Mouse (Mus musculus): ENCODE measurements at regions not wholly inside any gene's neighbourhood (a gene's known extent, or its start where the extent isn't known, plus 50 kb on each side); places are given as distances from the start of the nearest gene placed in this dataset.

DNA sequence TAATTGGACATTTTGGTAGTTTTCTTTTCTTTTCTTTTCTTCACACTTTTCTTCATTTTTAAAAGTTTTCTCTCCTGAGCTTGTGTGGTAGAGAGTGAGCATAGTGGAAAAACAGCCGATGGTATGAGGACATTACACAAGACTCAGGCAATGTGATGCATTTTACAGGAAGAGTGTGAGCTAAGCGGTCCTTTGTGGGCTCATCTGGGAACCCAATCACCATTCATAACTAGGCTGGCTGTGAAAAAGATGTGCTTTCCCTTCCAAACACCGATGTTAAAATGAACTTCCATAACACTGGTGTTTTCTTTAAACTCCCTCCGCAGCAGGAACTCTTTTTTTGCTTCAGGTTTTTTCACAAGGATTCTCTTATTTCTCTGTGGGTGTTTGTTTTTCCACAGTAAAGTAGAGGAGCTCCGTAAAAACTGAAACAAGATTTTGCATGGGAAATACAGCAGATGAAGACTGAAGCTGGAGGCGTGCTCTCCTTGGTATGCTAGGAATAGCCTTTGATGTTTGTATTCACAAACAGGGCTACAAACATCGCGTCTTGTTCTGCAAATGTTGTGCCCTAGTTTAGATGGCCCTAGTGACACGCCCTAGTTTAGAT, 92.8 kb upstream of the Ranbp3l start:
- Histone ChIP-seq H3K9me3 (replicated peaks; ENCODE audit: control insufficient read depth, low read length) (no peaks in the 10 kb centered on the region), H3K4me2 (ENCODE audit: low read depth, low read length) (no peak overlapping the region), H3K4me1 (ENCODE audit: control insufficient read depth, insufficient read depth, low read length) (no peaks in the 10 kb centered on the region), H3K36me3 (replicated peaks; ENCODE audit: control insufficient read depth, insufficient read depth, low read depth, low read length) (no peaks in the 10 kb centered on the region), H3K9ac (replicated peaks; ENCODE audit: low read length) (no peak overlapping the region), H3K27ac (replicated peaks; ENCODE audit: low read depth, low read length) (no peak overlapping the region), H3K27me3 (ENCODE audit: control insufficient read depth, insufficient read depth, low read length) (no peaks in the 10 kb centered on the region), H3K4me3 (ENCODE audit: low read depth, low read length) (no peak overlapping the region)
- DNase-seq (ENCODE audit: low spot score) (no peak), ATAC-seq (replicated peaks; ENCODE audit: insufficient number of reproducible peaks, low FRiP score, low TSS enrichment, low read depth) (no peak)
- 82% methylated on average over 9 of the region's 9 CpGs for WGBS

DNA sequence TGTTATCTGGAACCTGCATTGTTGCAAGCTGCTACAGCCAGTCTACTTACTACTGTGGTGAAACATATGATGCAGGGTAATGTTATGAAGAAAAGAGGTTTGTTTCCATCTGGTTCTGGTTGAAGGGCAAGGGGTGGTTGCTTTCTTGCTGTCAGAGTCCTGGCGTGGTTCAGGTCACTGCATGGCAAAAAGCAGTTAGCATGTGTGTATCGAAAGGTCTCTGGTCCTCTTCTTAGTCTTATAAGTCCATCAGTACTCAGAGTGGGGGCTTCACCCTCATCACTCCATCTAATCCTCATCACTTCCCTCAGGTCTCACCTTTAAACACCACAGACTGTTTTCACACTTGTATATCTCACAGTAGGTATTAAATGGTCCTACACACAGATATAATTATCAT, 99.7 kb upstream of the Ranbp3l start:
- no peak for DNase-seq (ENCODE audit: low spot score)
- Histone ChIP-seq H3K4me1 (ENCODE audit: control insufficient read depth, insufficient read depth, low read length) (no peaks in the 10 kb centered on the region), H3K9me3 (replicated peaks; ENCODE audit: control insufficient read depth, low read length) (no peaks in the 10 kb centered on the region), H3K9ac (replicated peaks; ENCODE audit: low read length) (no peak overlapping the region), H3K27me3 (ENCODE audit: control insufficient read depth, insufficient read depth, low read length) (no peaks in the 10 kb centered on the region), H3K27ac (replicated peaks; ENCODE audit: low read depth, low read length) (no peak overlapping the region), H3K4me2 (ENCODE audit: low read depth, low read length) (no peak overlapping the region), H3K36me3 (replicated peaks; ENCODE audit: control insufficient read depth, insufficient read depth, low read depth, low read length) (no peaks in the 10 kb centered on the region), H3K4me3 (ENCODE audit: low read depth, low read length) (no peak overlapping the region)
- ATAC-seq (replicated peaks; ENCODE audit: insufficient number of reproducible peaks, low FRiP score, low TSS enrichment, low read depth) = no peak
- WGBS = 89% methylated on average over 2 of the region's 2 CpGs

DNA sequence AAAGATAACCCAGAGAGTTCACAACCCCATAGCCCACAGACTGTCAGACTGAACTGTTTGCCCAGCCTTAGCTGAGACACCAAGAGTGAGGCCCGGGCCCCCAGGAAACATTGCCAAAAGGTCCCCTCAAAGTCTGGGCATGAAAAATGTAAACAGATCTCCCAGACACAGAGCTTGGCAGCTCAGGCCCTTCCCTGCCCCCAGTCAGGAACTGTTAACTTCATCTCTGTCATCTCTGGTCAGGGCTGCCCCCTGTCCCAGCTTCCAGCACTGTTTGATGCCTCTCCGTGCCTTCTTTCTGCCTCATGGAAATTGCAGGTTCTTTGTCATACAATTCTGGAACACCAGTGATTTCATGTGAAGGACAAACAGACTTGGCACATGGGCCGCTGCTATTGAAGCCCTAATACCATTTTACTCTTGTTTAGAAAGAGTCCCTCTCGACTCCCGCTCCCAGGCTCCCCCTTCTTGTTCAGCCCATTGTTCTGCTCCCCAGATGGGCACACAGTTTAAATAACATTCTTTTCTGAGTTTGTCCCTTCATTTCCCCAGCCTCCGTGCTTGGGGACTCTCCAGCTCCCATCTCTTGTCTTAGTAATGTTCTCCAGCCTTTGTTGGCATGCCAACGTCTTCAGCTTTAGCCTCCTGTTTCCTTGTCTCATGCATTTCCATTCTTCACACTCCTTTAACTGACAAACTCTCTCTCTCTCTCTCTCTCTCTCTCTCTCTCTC, 100.4 kb upstream of the Ranbp3l start:
- Histone ChIP-seq H3K4me3 (ENCODE audit: low read depth, low read length) (no peak overlapping the region), H3K4me1 (ENCODE audit: control insufficient read depth, insufficient read depth, low read length) (no peaks in the 10 kb centered on the region), H3K9me3 (replicated peaks; ENCODE audit: control insufficient read depth, low read length) (no peaks in the 10 kb centered on the region), H3K4me2 (ENCODE audit: low read depth, low read length) (no peak overlapping the region), H3K9ac (replicated peaks; ENCODE audit: low read length) (no peak overlapping the region), H3K27me3 (ENCODE audit: control insufficient read depth, insufficient read depth, low read length) (no peaks in the 10 kb centered on the region), H3K27ac (replicated peaks; ENCODE audit: low read depth, low read length) (no peak overlapping the region), H3K36me3 (replicated peaks; ENCODE audit: control insufficient read depth, insufficient read depth, low read depth, low read length) (no peaks in the 10 kb centered on the region)
- no peak for ATAC-seq (replicated peaks; ENCODE audit: insufficient number of reproducible peaks, low FRiP score, low TSS enrichment, low read depth)
- DNase-seq (ENCODE audit: low spot score) = no peak
- WGBS = 59% methylated on average over 7 of the region's 7 CpGs

DNA sequence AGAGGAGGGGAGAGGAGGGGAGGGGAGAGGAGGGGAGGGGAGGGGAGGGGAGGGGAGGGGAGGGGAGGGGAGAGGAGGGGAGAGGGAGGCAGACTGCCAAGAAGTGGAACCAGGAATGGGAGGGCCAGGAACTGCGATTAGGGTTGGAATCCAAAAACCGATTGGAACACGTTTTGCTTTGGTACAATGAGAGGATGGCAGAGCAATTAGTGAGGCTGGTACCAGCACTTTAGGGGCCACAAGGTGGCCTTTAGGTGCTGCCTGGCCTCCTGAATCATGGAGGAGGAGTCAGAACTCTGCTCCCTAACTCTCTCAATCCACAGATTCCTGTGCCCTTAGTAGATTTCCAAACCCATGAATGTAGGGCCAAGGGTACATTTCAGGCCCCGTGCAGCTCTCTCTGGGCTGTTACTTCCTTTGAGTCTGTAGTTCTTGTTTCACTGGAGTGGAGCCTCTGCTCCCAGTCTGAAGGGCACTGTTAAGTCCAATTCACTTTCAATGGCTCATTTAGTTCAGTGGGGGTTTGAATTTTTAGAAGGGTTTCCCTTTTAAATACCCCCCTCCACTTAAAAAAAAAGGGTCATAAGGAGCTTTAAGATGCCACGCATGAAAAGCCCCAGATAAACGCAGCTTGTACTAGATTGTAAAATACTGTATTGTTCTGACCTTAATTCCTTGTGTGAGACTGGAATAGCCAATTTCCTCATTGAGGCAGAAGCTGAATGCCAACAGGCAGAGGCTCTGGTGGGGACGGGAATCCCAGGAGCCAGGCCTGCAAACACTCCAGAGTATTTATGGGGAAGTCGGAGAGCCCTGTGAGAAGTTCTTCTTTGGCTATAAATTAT, 102.4 kb upstream of the Ranbp3l start:
- H3K4me2 ChIP-seq (ENCODE audit: low read depth, low read length) = no peak overlapping the region
- no peak for ATAC-seq (replicated peaks; ENCODE audit: insufficient number of reproducible peaks, low FRiP score, low TSS enrichment, low read depth)
- H3K9me3 ChIP-seq (replicated peaks; ENCODE audit: control insufficient read depth, low read length) = no peaks in the 10 kb centered on the region
- no peaks in the 10 kb centered on the region for H3K36me3 ChIP-seq (replicated peaks; ENCODE audit: control insufficient read depth, insufficient read depth, low read depth, low read length)
- no peak for DNase-seq (ENCODE audit: low spot score)
- H3K27ac ChIP-seq (replicated peaks; ENCODE audit: low read depth, low read length) = no peak overlapping the region
- WGBS = 60% methylated on average over 8 of the region's 8 CpGs
- H3K4me1 ChIP-seq (ENCODE audit: control insufficient read depth, insufficient read depth, low read length) = no peaks in the 10 kb centered on the region
- H3K9ac ChIP-seq (replicated peaks; ENCODE audit: low read length) = no peak overlapping the region
- no peak overlapping the region for H3K4me3 ChIP-seq (ENCODE audit: low read depth, low read length)
- no peaks in the 10 kb centered on the region for H3K27me3 ChIP-seq (ENCODE audit: control insufficient read depth, insufficient read depth, low read length)

DNA sequence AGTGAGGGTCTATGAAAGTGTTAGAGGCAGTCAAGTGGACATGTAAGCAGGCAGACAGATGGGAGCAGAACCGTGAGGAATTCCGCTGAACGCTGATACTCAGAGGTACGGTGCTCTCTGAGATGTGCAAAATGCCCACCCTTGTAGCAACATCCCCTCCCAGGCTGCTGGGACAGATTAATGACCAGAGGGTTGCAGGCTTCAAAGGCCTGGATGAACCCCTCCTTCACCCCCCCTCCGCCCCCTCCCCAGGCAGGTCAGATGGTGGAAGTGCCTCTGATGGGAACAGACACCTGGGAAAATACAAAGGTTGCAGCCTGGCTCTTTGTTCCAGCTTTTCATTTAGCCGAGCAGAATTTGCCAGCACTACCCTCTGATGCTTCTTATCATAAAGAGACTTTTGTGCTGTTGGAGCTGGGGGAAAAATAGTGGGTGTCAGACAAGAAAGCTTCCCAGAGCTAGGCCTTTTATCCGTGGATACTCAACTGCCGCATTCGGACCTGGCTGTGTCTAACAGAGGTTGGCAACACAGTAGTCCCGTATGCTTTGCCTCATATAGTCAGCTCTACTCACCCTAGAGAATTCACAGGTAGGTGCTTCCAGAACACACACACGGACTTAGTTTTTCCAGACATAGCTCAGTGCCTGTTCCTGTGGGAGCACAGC, 111.2 kb upstream of the Ranbp3l start:
- no peaks in the 10 kb centered on the region for H3K4me1 ChIP-seq (ENCODE audit: control insufficient read depth, insufficient read depth, low read length)
- no peak overlapping the region for H3K4me2 ChIP-seq (ENCODE audit: low read depth, low read length)
- H3K27me3 ChIP-seq (ENCODE audit: control insufficient read depth, insufficient read depth, low read length) = no peaks in the 10 kb centered on the region
- 63% methylated on average over 11 of the region's 11 CpGs for WGBS
- H3K4me3 ChIP-seq (ENCODE audit: low read depth, low read length) = no peak overlapping the region
- no peak overlapping the region for H3K9ac ChIP-seq (replicated peaks; ENCODE audit: low read length)
- no peak overlapping the region for H3K27ac ChIP-seq (replicated peaks; ENCODE audit: low read depth, low read length)
- ATAC-seq (replicated peaks; ENCODE audit: insufficient number of reproducible peaks, low FRiP score, low TSS enrichment, low read depth) (no peak), DNase-seq (ENCODE audit: low spot score) (no peak)
- no peaks in the 10 kb centered on the region for H3K9me3 ChIP-seq (replicated peaks; ENCODE audit: control insufficient read depth, low read length)
- no peaks in the 10 kb centered on the region for H3K36me3 ChIP-seq (replicated peaks; ENCODE audit: control insufficient read depth, insufficient read depth, low read depth, low read length)

DNA sequence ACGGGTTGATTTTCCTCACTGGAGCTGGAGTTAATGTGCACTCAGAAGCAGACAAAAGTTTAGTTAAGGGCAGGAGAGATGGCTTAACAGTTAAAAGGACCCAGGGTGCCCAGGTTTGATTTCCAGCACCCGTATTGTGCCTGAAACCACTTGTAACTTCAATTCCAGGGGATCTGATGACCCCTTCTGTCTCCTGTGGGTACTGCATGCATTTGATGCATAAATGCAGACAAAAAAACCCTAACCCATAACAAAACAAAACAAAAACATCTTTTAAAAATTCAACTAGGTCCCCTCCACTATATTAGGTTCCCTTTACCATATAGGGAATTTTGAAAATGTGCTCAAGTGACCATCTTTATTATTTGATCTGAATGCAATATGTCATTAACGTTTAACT, 112.2 kb upstream of the Ranbp3l start:
- 96% methylated on average over 3 of the region's 3 CpGs for WGBS
- DNase-seq (ENCODE audit: low spot score) = no peak

DNA sequence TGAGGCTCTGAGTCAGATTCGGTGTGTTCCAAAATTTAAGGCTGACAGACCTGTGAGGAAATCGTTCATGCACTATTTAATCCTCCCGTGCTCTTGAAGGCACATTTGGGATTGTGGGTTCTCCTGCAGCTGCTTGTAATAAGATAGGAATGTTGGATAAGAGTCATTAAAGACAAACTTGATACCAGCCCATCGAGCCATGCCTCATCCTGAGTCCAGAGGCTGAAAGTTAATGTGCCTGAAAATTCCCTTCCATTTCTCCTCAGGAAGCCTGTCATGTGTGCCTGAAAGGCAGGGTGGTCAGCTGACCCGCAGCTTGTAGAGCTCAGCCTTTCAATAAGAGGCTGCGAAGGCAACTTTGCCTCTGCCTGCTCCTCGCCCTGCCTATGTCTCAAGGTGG, 113.4 kb upstream of the Ranbp3l start:
- no peak; the same call in 1 of the 2 replicates for ATAC-seq (replicated peaks; ENCODE audit: insufficient number of reproducible peaks, low FRiP score, low TSS enrichment, low read depth)
- 51% methylated on average over 7 of the region's 7 CpGs for whole genome bisulfite sequencing
- H3K27me3 ChIP-seq (ENCODE audit: control insufficient read depth, insufficient read depth, low read length) = no peaks in the 10 kb centered on the region
- H3K36me3 ChIP-seq (replicated peaks; ENCODE audit: control insufficient read depth, insufficient read depth, low read depth, low read length) = no peaks in the 10 kb centered on the region
- H3K27ac ChIP-seq (replicated peaks; ENCODE audit: low read depth, low read length) = no peak overlapping the region
- no peak overlapping the region for H3K4me3 ChIP-seq (ENCODE audit: low read depth, low read length)
- no peaks in the 10 kb centered on the region for H3K9me3 ChIP-seq (replicated peaks; ENCODE audit: control insufficient read depth, low read length)
- H3K9ac ChIP-seq (replicated peaks; ENCODE audit: low read length) = no peak overlapping the region
- DNase-seq (ENCODE audit: low spot score) = peak; percentile 31
- no peaks in the 10 kb centered on the region for H3K4me1 ChIP-seq (ENCODE audit: control insufficient read depth, insufficient read depth, low read length)
- H3K4me2 ChIP-seq (ENCODE audit: low read depth, low read length) = no peak overlapping the region

More for the DNA sequence above, 112.2 kb upstream of the Ranbp3l start:
- Histone ChIP-seq H3K36me3 (replicated peaks; ENCODE audit: control insufficient read depth, insufficient read depth, low read depth, low read length) (no peaks in the 10 kb centered on the region), H3K9me3 (replicated peaks; ENCODE audit: control insufficient read depth, low read length) (no peaks in the 10 kb centered on the region), H3K4me3 (ENCODE audit: low read depth, low read length) (no peak overlapping the region), H3K4me2 (ENCODE audit: low read depth, low read length) (no peak overlapping the region), H3K27me3 (ENCODE audit: control insufficient read depth, insufficient read depth, low read length) (no peaks in the 10 kb centered on the region), H3K27ac (replicated peaks; ENCODE audit: low read depth, low read length) (no peak overlapping the region), H3K4me1 (ENCODE audit: control insufficient read depth, insufficient read depth, low read length) (no peaks in the 10 kb centered on the region), H3K9ac (replicated peaks; ENCODE audit: low read length) (no peak overlapping the region)
- ATAC-seq (replicated peaks; ENCODE audit: insufficient number of reproducible peaks, low FRiP score, low TSS enrichment, low read depth) = no peak
